In the genomic region with DNA sequence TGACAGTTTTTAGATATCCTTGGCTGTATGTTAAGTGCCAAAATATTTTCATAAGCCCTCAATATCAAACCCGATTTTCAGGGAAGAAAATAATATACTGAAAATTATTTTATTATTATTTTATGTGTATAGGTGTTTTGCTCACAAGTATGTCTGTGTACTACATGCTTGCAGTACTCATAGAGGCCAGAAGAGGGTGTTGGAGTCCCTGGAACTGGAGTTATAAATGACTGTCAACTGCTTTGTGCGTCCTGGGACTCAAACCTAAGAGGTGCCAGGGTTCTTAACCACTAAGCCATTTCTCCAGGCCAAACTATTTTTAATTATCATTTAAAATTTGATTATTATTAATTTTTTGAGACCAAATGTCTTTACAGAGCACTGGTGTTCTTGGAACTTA, we compare ENCODE assay signal across 9 mouse cellular contexts.
DNase-seq lines count a peak whose midpoint lies in the region; ATAC-seq lines count a peak whose summit lies in the region.
"Had no signal": no experiment of that assay in that cellular context is flagged by ENCODE, and none has a peak within 500 bp of the region (broad histone marks: within the 10 kb centered on the region; RNA-seq: fewer than 3 reads in every experiment).

No protein-coding gene starts in this region.

- H3K4me3 ChIP-seq in hindbrain, embryonic 11.5 days (ENCODE audit: low read depth, low read length), result no peak overlapping the region
- no peak overlapping the region for H3K4me3 ChIP-seq in hindbrain, embryonic 14.5 days (replicated peaks; ENCODE audit: low read length)
- H3K4me3 ChIP-seq in forebrain, embryonic 13.5 days, result no peak overlapping the region
- no peak overlapping the region for H3K4me3 ChIP-seq in limb, embryonic 10.5 days
- H3K4me3 ChIP-seq: liver, embryonic 13.5 days had no signal

- no peaks in the 10 kb centered on the region for H3K9me3 ChIP-seq in hindbrain, embryonic 11.5 days (ENCODE audit: control insufficient read depth, low read length)
- H3K9me3 ChIP-seq in hindbrain, embryonic 14.5 days (ENCODE audit: control insufficient read depth, low read length), result no peaks in the 10 kb centered on the region
- H3K9me3 ChIP-seq in forebrain, embryonic 13.5 days (replicated peaks), result no peaks in the 10 kb centered on the region
- no peaks in the 10 kb centered on the region for H3K9me3 ChIP-seq in limb, embryonic 10.5 days (replicated peaks)
- H3K9me3 ChIP-seq: liver, embryonic 13.5 days had no signal

- H3K4me2 ChIP-seq in hindbrain, embryonic 11.5 days (replicated peaks; ENCODE audit: low read depth, low read length), result no peak overlapping the region
- H3K4me2 ChIP-seq in hindbrain, embryonic 14.5 days (replicated peaks), result no peak overlapping the region
- no peak overlapping the region for H3K4me2 ChIP-seq in forebrain, embryonic 13.5 days
- H3K4me2 ChIP-seq: liver, embryonic 13.5 days had no signal

- DNase-seq in hindbrain, embryonic 11.5 days (ENCODE audit: low spot score), result peak; percentile 13
- no peak for DNase-seq in hindbrain, embryonic 14.5 days (ENCODE audit: low spot score)
- peak; percentile 24 for DNase-seq in lung, postnatal 10 days
- DNase-seq in lung, adult 18-20 months, result no peak
- peak; percentile 59 for DNase-seq in R1 (ENCODE audit: low read depth, low spot score)
- DNase-seq in retina, postnatal 1 day, result peak; percentile 37
- no peak for DNase-seq in limb, embryonic 10.5 days (ENCODE audit: low spot score)
- DNase-seq: liver, embryonic 13.5 days had no signal

- H3K9ac ChIP-seq in hindbrain, embryonic 11.5 days (ENCODE audit: low read depth, low read length), result no peak overlapping the region
- H3K9ac ChIP-seq in hindbrain, embryonic 14.5 days, result no peak overlapping the region
- no peak overlapping the region for H3K9ac ChIP-seq in forebrain, embryonic 13.5 days
- H3K9ac ChIP-seq: liver, embryonic 13.5 days had no signal

- H3K4me1 ChIP-seq in hindbrain, embryonic 11.5 days (replicated peaks; ENCODE audit: control insufficient read depth, insufficient read depth, low read length), result no peaks in the 10 kb centered on the region
- no peaks in the 10 kb centered on the region for H3K4me1 ChIP-seq in hindbrain, embryonic 14.5 days (replicated peaks; ENCODE audit: control insufficient read depth, insufficient read depth, low read length)
- peaks cover 5% of the 10 kb centered on the region; the same call in 1 of the 2 replicates for H3K4me1 ChIP-seq in forebrain, embryonic 13.5 days
- H3K4me1 ChIP-seq in limb, embryonic 10.5 days, result no peaks in the 10 kb centered on the region
- H3K4me1 ChIP-seq: liver, embryonic 13.5 days had no signal

- H3K36me3 ChIP-seq in hindbrain, embryonic 11.5 days (ENCODE audit: control insufficient read depth, insufficient read depth, low read length), result no peaks in the 10 kb centered on the region
- H3K36me3 ChIP-seq in hindbrain, embryonic 14.5 days (replicated peaks; ENCODE audit: control insufficient read depth, insufficient read depth), result no peaks in the 10 kb centered on the region
- H3K36me3 ChIP-seq in forebrain, embryonic 13.5 days (ENCODE audit: poor library complexity, severe bottlenecking), result no peaks in the 10 kb centered on the region
- no peaks in the 10 kb centered on the region for H3K36me3 ChIP-seq in limb, embryonic 10.5 days
- H3K36me3 ChIP-seq: liver, embryonic 13.5 days had no signal

- ATAC-seq in hindbrain, embryonic 11.5 days (ENCODE audit: low FRiP score), result no peak
- ATAC-seq in hindbrain, embryonic 14.5 days (ENCODE audit: low FRiP score), result no peak
- no peak for ATAC-seq in forebrain, embryonic 13.5 days

- H3K27ac ChIP-seq in hindbrain, embryonic 11.5 days (ENCODE audit: low read depth, low read length), result no peak overlapping the region
- H3K27ac ChIP-seq in hindbrain, embryonic 14.5 days, result no peak overlapping the region
- no peak overlapping the region for H3K27ac ChIP-seq in forebrain, embryonic 13.5 days
- H3K27ac ChIP-seq in limb, embryonic 10.5 days, result no peak overlapping the region
- H3K27ac ChIP-seq: liver, embryonic 13.5 days had no signal

- no peaks in the 10 kb centered on the region for H3K27me3 ChIP-seq in hindbrain, embryonic 11.5 days (ENCODE audit: control insufficient read depth, insufficient read depth, low read length)
- H3K27me3 ChIP-seq in hindbrain, embryonic 14.5 days (ENCODE audit: control insufficient read depth, insufficient read depth, low read length), result no peaks in the 10 kb centered on the region
- H3K27me3 ChIP-seq in forebrain, embryonic 13.5 days, result no peaks in the 10 kb centered on the region
- no peaks in the 10 kb centered on the region for H3K27me3 ChIP-seq in limb, embryonic 10.5 days (ENCODE audit: low read depth, poor library complexity, severe bottlenecking)
- H3K27me3 ChIP-seq: liver, embryonic 13.5 days had no signal

- 56% methylated on average over 2 of the region's 2 CpGs for WGBS in hindbrain, embryonic 11.5 days
- 48% methylated on average over 2 of the region's 2 CpGs for WGBS in hindbrain, embryonic 14.5 days
- WGBS in forebrain, embryonic 13.5 days, result 46% methylated on average over 2 of the region's 2 CpGs
- WGBS in limb, embryonic 10.5 days, result 49% methylated on average over 2 of the region's 2 CpGs

Comparison
In these comparisons a context has a peak if more than half of its experiments do, and no peak if none do; other contexts are left out.
1. DNase-seq: peak in hindbrain, embryonic 11.5 days (single experiment), lung, postnatal 10 days (single experiment), R1 (single experiment) and retina, postnatal 1 day (single experiment); none in hindbrain, embryonic 14.5 days (single experiment), lung, adult 18-20 months (0 of 2) and limb, embryonic 10.5 days (single experiment).